Mouse (Mus musculus): ENCODE data around the gene AC109138.7.
A peak's percentile ranks its signal among the peaks of the same experiment; 100 is the strongest.
"Not testable (repeated sequence)": the region's sequence is repeated elsewhere in the genome, so short reads cannot be mapped to it uniquely, and the experiment has no call there.

AC109138.7 gene

GRCm38 (mm10) chr19:4248683-4249082 is 34.5 kb downstream of the AC109138.7 start:
- DNase-seq (ENCODE audit: low read depth, low spot score), result not testable (repeated sequence)

DNA sequence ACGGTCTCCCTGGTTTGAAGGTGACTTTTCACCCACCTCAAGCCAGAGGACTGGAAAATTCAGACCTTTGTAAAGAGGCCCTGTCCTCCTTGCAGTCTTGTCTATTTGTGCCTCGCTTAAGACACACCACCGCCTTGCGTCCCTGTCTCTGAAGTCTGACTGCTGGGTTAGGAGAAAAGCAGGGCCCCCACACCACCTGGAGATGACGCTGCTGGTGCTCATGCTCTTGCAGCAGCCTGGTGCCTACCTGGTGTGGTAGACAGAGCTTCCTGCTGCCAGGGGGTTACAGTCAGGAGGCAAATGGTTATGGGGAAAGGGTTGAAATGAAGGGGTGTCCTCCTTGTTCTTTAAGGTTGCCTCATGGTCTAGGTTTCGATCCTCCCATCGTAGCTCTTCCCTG is 40.1 kb downstream of the AC109138.7 start:
- DNase-seq (ENCODE audit: low read depth, low spot score), result no peak

- DNase-seq (ENCODE audit: low read depth, low spot score), result peak; percentile 68
Observed at GRCm38 (mm10) chr19:4255583-4256162, 41.5 kb downstream of the AC109138.7 start.

DNA sequence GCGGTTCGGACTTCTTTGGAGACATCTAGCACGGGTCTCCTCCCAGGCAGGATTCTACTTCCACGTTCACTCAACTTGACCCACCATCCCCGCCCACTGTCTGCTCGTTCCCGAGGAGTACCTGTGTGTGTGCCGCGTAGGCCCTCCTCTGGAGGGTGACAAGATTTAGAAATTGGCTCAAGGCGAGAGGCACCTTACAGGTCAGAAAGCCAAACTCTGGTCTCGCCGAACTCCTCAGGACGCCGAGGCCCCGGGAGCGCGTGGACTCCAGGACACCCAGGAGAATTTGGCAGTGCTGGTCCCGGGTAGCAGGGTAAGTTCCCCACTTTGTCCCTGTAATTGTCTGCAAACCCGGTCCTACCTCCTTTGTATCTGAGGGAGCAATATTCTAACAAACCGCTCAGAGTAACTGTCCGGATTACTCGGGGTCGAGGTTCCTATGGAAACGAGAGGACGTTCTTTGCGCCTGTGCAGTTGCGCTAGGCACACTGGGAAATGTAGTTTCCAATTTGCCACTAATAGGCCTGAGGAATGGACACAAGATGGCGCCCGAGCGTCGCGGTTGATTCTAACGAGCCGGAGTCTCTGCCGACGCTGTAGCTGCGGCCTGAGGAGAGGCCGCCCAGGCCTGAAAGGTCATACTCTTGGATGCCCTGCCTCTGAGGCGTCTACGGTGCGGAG is 43.2 kb downstream of the AC109138.7 start:
- DNase-seq (ENCODE audit: low read depth, low spot score), result peak; percentile 96

DNA sequence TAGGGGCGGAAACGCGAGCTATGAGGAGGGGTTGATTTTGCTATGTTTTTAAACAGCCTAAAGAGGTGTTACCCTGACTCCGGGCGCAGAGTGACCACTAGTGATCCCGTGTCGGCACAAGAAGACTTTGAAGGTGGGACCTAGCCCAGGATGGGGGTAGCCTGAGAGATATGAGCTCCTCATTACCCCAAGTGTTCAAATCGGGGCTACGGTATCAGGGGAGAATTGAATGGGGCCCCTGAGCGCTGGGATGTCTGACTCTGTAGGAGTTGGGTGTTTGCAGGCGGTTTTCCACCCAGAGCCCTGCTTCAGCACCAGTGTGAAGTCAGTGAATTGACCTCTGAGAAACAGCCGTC is 43.7 kb downstream of the AC109138.7 start:
- DNase-seq (ENCODE audit: low read depth, low spot score), result no peak

GRCm38 (mm10) chr19:4261038-4261698 is 47.0 kb downstream of the AC109138.7 start:
- DNase-seq (ENCODE audit: low read depth, low spot score), result no peak

- DNase-seq (ENCODE audit: low read depth, low spot score), result no peak
Observed at GRCm38 (mm10) chr19:4262756-4263155, 48.6 kb downstream of the AC109138.7 start.

GRCm38 (mm10) chr19:4263702-4264101 is 49.5 kb downstream of the AC109138.7 start:
- no peak for DNase-seq (ENCODE audit: low read depth, low spot score)

DNA sequence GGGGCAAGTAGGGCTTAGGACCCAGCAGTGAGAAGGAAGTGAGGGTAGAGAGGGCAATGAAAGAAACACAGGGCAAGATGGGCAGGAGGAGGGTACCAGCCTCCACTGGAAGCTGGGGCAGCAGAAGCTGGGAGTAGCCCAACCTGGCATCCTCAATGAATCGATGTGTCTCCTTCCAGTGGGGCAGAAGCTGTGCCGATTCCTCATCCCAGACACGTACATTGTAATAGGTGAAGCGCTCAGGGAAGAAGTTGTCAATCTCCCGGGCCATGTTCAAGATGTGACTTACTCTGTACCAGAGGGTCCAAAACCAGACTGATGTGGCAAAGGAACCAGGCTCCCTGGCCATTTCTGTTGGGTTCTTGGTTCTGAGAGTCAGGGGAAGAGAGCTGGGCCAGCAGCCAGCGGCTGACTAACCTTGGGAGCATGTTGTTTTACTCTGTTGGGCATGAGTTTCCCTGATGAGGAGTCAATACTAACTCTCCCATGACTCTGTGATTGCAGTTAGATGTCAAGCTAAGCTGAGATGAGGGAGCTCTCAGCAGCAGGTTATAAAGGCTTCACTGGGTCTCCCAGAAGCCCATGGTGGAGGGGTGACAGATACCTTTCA is 50.1 kb downstream of the AC109138.7 start:
- no peak for DNase-seq (ENCODE audit: low read depth, low spot score)

GRCm38 (mm10) chr19:4265956-4266355 is 51.8 kb downstream of the AC109138.7 start:
- DNase-seq (ENCODE audit: low read depth, low spot score), result peak; percentile 43

- DNase-seq (ENCODE audit: low read depth, low spot score), result peak; percentile 34
Observed at GRCm38 (mm10) chr19:4268566-4269361, 54.6 kb downstream of the AC109138.7 start, which contains the start of gene Ssh3. TSS of gene Ssh3 (minus strand) at chr19:4269180.

- no peak for DNase-seq (ENCODE audit: low read depth, low spot score)
Observed at GRCm38 (mm10) chr19:4270187-4270586, 56.0 kb downstream of the AC109138.7 start.

DNA sequence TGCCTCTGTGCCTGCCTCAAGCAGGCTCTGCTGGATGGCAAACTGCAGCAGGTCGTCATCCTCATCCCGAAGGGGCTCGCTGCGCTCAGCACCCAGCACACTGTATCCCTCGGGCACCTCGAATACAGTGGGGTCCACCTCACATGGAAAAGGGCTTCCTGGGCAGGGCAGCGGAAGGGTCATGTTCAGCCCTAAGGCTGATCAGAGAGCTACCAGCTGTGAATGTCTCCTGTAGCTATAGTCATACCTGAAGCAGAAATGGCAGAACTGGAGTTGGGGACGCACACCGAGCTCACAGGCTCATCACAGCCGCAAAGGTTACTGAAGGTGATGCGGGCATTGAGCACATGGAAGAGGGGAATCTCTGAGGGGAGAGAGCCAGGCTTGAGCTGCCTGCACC is 56.8 kb downstream of the AC109138.7 start:
- no peak for DNase-seq (ENCODE audit: low read depth, low spot score)

- DNase-seq (ENCODE audit: low read depth, low spot score), result peak; percentile 75
Observed at GRCm38 (mm10) chr19:4279487-4279886, 65.3 kb downstream of the AC109138.7 start.

GRCm38 (mm10) chr19:4280425-4280824 is 66.3 kb downstream of the AC109138.7 start:
- no peak for DNase-seq (ENCODE audit: low read depth, low spot score)
